Mouse (Mus musculus): Measurements from ENCODE around the gene Usp49.

- TF ChIP-seq CTCF (IDR thresholded peaks at IDR 0.05; ENCODE audit: low read depth) (no peak), EP300 (IDR thresholded peaks at IDR 0.05; ENCODE audit: low read depth) (no peak)
These were observed 18.5 kb downstream of the Usp49 start for GRCm38 (mm10) chr17:47648966-47649365.

Measured in liver, postnatal 0 days (tissue).